Mouse (Mus musculus) inflammation-experienced regulatory T-cells, adult 6 months (primary cell): ENCODE results near the gene Hacd3. TPM values are rescaled to one million over a fixed set of nuclear protein-coding genes. Genes with fewer than 3 reads are reported as not detected.
A peak's percentile ranks its signal among the peaks of the same experiment; 100 is the strongest.
"Not testable (repeated sequence)": the region's sequence is repeated elsewhere in the genome, so short reads cannot be mapped to it uniquely, and the experiment has no call there.

Experiments
- ATAC-seq: one replicate; pipeline ENCODE4 v1.8.0; 2017
- polyA plus RNA-seq, 3 experiments: library from polyadenylated mRNA; unstranded; fragments of 100-300 nt; shearing (Covaris generic); gene quantifications; one replicate each; pipeline ENCODE4 v1.2.1; 2017

Hacd3 gene
- polyA plus RNA-seq, 3 experiments from 2014 or later, result 116 to 141 (median 139) TPM

DNA sequence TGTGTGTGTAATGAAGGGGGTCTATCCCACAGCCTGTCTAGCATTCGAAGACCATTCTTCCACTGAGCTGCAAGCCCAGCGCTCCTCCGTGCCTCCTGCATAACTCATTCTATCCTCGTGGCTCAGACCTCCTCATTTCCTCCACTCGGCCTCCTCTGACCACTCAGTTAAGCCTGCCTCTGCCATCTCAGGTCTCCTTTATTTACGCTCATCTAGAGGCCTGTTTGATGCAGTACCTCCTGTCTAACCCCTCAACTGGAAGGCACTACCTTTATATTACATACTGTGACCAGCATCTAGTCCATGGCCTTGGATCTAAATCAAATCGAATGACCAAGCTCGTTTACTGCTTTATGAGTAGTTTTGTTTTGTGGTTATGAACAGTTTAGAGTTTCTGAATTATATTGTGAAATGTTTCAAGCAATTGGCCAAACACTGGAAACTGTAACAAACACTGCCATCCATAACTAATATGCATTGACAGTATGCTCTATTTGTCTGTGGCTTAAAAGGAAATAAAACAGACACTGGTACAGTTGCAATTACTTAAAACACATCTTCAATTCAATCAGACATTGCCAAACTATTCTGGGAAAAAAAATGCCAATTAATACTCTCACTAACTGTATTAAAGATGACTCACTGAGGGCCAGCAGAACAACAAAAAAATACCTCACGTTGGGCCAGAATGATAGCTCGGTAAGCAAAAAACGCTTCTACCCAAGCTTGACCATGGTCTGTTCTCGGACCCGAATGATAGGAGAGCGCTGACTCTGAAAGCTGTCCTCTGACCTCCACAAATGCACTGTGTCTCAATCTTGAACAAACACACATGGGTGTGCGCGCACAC is 4.3 kb downstream of the Hacd3 start:
- no peak for ATAC-seq

DNA sequence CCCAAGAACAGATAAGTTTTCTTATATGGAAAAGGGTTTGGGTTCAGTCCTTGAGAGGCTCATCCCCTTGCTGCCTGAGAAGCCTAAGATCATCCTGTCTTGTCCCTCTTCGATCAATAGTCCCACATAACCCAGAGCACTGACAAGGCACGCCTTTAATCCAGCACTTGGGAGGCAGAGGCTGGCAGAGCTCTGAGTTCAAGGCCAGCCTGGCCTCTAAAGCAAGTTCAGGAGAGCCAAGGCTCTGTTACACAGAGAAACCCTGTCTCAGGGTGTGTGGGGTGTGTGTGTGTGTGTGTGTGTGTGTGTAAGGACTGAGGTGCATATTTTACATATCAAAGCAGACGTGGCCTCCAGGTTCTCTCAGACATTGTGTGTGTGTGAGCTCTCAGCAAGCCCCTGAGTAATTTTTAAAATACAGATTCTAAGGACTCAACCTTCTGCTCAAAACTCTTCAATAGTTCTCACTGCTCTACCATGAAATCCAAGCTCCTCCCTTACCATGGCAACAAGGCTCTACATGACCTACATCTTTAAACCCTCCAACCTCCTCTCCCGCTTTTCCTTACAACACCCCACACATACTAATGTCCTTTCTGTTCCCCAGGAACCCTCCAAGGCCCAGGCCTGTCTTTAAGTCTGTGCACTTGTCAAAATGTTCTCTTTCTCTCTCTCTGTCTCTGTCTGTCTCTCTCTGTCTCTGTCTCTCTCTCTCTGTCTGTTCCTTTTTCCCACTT is 5.1 kb downstream of the Hacd3 start:
- ATAC-seq, result no peak

DNA sequence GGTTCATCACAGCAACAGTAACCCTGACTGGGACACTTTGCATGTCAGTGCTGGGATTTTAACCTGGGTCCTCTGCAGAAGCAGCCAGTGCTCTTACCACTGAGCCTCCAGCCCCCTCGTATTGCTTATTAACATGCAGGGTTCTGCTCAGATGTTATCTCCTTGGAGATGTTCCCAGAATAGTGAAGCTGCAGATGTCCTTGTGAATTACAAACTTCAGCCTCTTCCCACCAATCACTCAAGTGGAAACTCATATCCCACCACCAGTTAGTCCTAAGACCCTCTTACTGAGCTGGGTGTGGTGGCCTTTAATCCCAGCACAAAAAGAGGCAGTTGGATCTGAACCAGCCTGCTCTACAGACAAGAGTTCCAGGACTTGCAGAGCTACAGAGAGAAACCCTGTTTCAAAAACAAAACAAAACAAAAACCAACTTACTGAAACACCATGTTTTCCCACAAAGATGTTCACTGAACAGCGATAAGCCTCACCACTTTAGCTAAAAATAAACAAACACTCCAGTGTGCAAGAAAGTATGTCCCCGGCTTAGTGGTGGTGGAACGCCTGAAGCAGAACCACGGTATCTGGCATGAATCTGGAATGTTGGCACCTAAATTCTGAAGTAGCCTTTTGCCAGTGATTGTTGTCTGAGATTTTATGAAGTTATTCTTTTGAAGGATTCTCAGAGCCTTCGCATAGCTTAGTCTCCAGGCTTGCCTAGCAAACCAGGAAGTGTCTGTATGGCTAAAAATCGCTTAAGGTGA is 5.9 kb downstream of the Hacd3 start:
- ATAC-seq, result no peak

DNA sequence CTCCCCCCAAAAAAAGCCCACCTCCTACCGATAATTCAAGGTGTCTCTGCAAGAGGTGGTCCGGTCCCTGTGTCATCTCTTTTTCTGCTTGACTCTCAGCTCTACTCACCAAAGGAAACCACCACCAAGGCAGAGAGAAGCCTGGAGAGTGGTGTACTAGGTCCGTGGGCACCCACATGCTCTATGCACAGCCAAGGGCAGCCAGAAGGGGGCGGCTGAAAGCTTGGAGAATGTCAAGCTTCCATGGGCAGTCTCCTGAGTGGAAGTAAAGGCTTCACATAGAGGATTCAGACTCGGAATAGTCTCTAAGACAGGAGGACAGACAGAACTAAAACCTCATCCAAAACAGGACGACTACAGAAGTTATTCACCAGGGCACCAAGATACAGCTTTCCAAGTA is 10.2 kb downstream of the Hacd3 start:
- no peak for ATAC-seq

DNA sequence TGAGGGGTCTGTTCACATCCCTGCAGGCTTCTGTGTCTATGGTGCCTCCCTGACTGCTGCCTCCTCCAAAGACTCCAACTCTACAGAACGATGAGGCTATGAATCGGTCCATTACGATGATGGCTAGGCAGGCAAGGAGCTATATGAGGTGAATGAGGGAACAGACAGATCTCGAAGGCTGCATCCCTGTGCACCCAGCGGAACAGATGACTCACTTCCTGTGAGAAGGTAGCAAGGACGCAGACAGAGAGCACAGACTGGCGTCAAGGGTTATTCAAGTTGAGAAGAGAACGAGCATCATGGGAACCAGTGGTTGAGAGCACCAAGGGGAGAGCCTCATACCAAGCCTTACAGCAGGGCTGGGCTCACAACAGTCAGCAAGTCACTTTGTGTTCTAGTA is 10.9 kb downstream of the Hacd3 start:
- ATAC-seq, result peak; percentile 98

DNA sequence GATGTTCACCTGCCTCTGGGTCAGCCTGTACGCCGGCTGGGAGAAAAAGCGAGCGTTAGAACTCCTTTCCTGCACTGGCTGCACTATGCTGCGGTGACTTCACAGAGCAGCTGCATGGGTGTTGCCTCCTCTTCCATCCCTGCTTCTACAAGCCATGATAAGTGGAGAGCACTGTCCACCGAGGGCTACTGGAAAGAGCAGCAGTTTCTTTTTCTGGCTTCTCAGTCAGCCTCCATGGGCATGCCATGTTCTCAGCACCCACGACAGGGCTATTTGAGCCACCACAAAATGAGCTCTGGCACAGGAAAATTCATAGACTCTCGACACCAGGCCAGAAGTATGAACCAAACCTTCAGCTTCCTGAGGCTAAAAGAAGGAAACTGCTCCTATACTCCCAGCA is 15.8 kb downstream of the Hacd3 start:
- ATAC-seq, result no peak

DNA sequence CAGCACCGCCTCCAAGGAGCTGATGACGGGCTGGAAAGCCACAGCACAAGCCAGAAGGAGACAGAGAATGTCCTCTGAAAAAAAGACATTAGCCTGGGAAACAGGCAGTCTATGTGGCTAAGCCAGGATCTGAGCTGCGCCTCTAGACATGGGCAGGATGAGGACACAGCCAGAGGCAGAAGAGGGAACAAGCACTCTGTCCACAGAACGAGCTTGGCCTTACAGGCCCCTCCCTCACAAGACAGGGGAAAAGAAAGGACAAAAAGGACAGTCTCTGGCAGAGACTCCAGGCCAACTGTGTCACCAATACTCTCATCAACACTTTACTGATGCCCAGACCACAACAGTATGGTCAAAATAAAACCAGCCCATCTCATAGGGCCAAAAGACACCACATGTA is 20.0 kb downstream of the Hacd3 start:
- no peak for ATAC-seq

DNA sequence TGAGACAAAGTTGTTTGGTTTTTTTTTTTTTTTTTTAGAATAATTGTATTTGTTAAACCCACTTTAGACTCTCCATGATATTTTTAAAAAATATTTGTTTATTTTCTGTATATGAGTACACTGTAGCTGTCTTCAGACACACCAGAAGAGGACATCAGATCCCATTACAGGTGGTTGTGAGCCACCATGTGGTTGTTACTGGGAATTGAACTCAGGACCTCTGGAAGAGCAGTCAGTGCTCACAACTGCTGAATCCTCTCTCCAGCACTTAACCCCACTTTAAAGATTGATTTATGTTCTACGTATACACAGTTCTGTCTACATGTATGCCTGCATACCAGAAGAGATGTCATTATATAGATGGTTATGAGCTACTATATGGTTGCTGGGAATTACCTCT is 26.0 kb downstream of the Hacd3 start:
- not testable (repeated sequence) for ATAC-seq

DNA sequence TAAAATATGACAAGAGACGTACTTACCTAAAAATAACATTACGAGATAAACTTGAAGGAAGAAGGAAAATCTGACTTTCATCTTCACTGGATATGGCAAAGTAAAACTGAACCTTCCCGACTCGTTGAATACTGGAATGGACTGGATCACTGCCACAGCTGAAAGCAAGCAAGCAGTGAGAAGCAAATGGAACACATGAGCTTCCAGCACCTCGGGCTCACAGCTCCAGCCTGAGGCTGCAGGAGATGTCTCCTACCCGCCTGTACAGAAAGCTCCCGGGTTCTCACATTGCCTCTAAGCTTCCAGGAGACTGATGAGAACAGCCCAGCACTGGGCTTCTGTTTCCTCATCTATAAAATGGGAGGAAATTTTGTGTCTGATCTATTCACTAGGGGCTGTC is 31.2 kb downstream of the Hacd3 start:
- no peak for ATAC-seq

DNA sequence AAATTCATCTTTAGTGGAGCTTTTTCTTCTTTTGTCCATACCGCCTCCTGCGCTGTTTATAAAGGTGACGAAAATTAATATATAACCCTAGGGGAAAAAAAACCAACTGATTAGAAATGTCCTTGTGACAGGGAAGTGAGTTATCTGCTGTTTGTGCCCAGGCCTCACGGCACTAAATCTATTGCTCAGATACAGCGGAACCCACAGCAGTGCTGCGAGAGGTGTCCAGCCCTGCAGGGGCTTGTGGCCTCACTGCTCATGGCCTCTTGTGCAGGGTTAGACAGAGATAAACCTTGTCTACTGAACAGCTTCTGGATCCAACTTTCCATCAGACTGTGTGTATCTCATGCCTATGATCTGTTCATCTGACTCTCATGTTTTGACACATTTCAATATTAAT is 33.0 kb downstream of the Hacd3 start:
- no peak for ATAC-seq

DNA sequence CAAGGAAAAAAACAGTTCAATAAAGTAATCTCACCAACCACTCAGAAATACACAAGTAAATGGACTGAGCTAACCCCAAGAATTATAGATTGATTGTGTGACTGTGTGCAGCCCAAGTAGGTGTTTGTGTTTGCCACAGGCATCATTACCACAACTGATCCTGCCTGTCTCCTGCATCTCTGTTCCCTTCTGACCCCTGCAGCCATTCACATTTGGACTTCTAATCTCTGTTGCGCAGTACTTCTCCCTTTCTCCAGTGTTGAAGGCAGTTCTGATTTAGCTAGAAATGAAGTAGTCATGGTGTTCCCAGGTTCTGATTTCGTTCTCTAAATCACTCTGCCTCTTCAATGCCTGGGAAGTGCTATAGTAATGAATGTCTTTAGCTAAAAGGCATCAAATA is 33.8 kb downstream of the Hacd3 start:
- no peak for ATAC-seq

DNA sequence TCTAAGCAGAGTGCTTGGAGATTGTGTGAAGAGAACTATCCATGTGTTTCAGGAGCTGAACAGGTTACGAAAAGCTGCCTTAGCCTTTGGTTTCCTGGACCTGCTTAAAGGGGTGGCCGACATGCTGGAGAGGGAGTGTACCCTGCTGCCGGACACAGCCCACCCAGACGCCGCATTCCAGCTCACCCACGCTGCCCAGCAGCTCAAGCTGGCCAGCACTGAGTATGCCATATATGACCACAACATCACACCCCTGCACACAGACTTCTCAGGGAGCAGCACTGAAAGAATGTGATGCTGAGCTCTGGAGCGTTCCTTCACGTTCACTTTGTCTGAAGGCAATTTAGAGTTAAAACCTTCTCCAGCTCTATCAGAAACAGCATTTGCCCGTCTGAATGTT is 35.7 kb downstream of the Hacd3 start:
- no peak for ATAC-seq

DNA sequence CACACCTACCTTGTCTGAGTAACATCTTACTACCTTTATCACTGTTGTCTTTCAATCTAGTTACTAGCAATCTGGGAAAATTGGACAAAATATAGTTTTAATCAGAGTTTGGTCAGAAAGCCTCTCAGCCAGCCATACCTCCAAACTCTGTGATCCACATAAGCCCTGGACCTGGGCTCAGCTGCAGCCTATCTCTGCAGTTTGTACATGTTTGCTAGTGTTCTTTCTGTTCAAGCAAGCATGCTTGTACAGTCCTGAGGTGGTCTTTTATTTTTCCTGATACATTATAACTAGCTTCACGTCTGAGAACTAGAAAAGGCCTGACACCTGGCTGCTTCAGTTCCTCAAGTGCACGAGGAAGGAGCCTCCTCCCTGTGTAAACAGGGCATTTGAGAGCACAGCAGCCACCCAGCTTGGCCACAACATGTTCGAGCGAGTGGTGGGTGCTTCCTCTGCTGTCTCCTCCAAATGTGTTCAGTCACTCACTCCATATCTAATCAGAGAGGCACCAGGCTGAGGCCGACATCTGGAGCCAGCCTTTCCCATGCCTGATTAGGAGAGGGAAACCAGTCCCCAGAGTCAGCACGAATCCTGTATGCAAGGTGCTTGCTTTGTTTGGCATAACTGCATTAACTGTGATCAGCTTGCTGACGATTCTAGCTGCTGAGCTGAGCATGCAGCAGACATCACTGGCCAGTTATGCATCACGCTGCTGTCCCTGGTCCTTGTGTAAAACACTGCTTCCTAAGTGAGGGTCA is 36.3 kb downstream of the Hacd3 start:
- no peak for ATAC-seq

DNA sequence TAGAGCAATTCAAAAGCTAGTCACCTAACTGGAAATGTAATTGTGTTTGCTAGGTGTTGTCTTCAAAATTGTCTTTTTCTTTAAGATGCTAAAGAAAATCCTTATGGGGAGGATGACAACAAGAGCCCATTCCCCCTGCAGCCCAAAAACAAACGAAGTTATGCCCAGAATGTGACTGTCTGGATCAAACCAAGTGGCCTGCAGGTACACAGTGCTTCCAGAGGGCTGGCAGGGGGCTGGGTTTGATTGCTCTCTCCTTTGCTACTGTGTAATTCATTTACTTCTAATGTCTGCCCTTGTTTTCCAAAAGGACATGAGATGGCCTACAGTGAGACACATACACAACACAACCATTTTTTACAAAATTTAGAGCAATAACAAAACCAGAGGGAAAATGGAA is 39.6 kb downstream of the Hacd3 start:
- ATAC-seq, result no peak

DNA sequence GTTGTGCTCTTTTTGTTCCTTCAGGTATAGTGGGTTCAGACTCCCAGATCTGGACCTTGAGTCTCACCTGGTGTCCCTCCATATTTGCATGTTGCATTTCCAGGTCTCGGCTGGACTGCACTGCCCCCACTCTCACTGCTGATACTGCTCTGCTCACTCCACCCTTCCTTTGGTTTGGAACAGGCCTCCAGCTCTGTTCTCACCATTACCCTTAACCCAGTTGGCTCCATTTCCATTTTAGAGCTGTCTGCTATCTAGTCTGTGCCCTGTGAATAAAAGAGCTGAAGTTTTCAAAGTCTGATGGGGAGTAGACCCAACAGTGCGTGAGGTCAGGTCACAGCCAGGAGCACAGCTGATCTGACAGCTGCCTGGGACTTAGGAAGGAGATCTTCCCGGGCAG is 40.9 kb downstream of the Hacd3 start:
- ATAC-seq, result no peak

DNA sequence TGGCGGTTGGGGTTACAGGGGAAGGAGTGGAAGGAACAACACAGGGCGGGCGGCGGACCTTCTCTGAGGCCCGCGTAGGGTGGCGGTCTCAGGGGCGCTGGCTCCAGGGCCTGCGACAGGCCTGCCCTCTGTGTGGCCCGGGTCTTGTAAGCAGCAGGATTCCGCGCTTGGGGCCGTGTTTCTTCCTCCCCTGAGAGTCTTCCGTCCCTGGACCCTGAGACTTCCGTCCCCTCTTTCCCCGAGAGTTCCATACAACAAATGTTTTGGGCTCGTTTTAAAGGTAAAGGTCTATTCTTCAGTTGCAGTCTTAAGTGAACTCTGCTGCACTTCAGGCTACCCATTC is 60.5 kb downstream of the Hacd3 start:
- ATAC-seq, result peak; percentile 62

DNA sequence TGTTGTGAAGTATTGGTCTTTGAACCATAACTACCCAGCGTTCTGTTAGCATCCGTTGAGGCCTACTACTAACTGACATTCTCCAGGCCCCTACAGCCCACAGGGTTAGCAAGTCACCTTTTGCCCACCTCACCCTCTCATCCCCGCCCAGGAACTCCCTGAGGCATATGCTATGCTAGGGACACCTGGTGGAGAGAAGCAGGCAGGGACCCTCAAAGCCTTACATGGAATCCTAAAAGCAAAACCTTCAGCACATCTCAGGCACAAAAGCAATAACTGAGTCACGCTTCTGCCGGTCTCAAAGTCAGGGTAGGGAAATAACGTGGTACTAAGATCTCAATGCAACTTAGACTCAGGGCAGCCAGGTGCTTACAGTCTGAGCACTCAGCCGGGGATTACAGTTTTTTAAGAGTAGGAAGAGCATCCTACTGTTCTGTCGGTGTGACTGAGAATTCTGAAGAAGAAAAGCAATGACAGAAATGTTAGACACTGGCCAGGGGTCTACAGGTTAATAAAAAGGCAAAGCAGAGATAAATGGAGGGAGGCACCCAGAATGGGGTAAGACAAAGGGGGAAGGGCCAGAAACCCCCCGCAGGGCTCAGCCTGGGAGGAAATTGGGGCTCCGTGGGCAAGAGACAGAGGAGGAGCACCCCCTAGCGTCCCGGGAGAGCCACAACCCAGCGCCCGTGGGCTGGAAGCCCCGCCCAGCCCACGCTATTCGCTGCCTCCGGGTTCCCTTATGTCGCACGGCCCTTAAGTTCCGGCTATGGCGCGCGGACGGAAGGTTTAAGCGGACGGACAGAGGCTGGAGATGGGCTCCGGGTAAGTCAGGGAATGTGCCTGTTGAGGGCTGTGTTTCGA is 61.1 kb downstream of the Hacd3 start, which contains the start of gene Ints14:
Ints14 (plus strand) TSS at position 789 of the 861 bp plus-strand sequence.
- peak; percentile 98 for ATAC-seq

DNA sequence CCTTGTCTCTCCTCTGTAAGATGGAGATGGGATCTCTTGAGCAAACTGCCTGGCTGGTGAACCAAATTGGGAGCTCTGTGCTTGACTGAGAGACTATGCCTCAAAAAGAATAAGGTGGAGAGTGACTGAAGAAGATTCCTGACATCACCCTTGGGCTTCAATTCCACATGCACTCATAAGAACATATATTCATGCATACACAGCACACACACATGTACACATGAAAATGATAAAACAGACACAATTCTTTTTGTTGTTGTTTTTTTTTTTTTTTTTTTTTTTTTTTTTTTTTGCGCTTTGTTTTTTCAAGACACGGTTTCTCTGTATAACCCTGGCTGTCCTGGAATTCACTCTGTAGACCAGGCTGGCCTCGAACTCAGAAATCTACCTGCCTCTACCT is 64.2 kb downstream of the Hacd3 start:
- ATAC-seq, result no peak

DNA sequence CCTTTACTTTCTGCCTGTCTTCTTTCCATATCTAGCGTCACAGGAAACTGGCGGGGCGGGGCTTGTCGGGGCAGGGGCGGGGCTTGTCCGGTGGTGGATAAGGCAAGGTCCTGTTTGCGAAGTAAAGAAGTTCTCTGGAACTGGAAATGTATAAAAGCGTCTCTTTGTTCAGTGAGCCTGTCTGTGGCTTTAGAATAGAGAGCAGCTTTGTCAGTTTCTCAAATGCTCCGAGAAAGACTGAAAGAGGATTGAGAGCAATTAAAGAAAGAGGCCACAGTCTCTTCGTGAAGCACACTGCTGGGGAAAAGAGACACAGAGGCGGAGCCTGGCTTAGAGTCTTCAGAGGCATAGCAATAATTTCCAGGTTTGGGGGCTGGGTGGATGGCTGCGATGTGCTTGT is 65.2 kb downstream of the Hacd3 start:
- ATAC-seq, result no peak

DNA sequence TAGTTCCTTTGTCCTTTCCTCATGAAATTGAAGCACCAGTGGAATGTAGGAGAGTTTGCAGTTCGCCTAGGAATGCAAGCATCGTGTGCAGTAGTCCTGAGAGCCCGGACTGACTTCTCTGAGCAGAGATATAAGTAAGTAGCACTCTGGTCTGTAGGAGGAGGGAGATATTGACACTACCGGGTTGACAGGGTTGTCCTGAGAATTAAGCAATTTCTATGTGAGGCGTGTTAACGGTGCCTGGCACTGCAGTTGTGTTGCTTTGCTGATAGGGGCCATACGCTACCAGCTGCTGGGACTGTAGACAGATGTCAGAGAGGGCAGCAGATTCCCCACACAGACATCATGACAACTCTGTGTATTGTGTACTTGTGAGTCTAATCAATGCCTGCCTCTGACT is 68.3 kb downstream of the Hacd3 start:
- ATAC-seq, result no peak

DNA sequence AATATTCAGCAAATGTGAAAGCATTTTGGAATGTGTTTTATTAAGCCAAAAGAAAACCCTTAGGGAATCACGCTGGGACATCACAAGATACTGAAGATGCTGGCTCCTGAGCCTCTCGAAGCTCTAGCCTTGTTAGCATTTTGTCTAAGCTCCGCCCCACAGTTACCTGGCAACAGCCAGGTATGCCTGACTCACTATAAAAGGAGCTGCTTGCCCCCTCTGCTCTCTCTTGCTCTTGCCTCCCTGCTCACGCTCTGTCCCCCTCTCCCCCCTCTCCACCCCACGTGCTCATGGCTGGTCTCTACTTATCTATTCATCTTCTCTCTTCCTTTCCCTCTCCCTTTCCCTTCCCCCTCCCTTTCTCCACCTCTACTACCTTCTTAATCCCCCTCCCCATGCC is 69.4 kb downstream of the Hacd3 start:
- no peak for ATAC-seq

DNA sequence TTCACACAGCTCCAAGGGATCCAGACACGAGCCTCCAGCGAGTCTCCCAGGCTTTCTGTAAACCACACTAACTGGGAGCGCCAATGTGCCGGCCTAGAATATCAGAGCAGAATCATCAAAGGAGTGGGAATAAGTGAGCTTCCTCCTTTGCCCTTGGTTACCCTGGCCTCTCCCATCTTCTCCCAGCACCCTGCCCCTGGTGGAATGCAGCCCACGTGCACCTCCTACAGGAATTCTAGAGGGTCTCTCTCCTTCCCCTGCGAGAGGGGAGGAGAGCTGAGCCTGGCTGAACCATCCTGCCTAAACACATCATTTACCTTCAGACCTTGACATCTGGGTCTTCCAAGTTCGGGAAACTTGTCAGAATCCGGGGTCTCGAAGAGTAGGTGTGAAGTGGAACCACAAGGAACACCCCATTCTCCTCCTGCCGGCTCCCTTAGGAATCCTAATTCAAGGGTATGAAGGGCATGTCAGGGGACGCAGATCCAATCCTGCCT is 70.3 kb downstream of the Hacd3 start, which contains the start of gene Slc24a1:
Slc24a1 (minus strand) TSS at position 447 of the 497 bp plus-strand sequence.
- no peak for ATAC-seq
